Mouse (Mus musculus): ENCODE measurements at regions not wholly inside any gene's neighbourhood (a gene's known extent, or its start where the extent isn't known, plus 50 kb on each side); places are given as distances from the start of the nearest gene placed in this dataset.

DNA sequence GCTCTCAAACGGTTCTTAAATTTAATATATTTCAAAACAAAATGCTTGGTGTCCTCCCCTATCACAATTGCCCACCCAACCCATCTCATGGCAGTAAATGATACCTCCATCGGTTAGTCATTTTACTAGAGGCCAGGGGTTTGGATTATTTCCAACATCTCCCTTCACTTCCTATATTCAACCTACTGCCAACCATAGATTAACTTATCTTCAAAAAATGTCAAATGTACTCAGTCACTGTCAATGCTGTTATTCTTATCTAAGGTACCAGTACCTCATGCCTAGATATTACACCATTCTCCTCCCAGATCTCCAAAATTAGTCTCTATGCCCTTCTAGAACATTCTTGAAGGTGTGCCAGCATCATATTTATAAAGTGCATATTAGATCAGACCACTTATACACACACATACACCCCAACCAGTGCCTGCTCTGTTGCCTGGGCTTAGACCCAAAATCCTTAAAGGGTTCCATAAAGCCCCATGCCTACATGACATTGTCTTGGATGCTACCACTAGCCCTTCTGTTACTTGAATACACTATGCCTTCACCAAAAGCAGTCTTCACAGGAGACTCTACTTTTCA, 183.4 kb upstream of the Cadm1 start:
- no peak for DNase-seq (ENCODE audit: low spot score in 2 of 2)

GRCm38 (mm10) chr9:47350301-47350700, 179.7 kb upstream of the Cadm1 start:
- DNase-seq (ENCODE audit: low spot score in 2 of 2): no peak

DNA sequence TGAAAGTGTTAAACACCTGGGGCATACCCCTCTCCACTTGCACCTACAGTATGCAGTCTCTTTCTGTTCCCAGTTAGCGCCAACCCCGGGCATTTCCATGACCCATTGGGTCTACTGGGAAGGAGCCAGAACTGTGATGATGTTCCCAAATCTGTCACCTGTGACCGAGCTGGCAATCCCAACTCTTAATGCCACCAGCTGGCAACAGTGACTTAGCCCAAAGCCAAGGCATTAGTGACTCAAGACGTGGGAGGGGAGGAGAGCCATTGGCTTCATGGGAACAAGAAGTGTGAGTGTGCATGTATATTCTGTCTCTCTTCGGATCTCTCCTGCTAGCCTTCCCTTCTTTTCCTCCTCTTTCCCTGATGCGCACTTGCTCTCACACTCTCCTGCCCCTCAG, 178.9 kb upstream of the Cadm1 start:
- peak in 1 of 2 experiments; percentile 22 for DNase-seq (ENCODE audit: low spot score in 2 of 2)

DNA sequence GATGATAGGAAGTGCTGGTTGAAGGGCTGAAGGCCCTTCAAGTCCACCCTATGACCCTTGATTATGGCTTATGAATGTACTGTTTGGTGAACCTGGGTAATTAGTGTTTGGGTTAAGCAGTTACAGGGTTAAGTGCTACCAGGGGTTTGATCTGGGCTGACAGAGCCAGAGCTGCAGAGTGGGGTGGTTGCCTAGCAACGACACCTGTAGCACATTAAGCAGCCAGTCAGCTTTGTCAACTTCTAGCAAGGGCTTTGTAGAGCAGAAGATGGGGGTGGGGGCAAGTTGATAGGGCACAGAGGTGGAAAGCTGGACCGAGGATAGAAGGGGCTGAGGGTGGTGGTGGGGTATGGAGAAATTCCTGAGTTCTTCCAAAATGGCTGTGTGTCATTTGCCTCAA, 177.0 kb upstream of the Cadm1 start:
- DNase-seq (ENCODE audit: low spot score in 2 of 2): no peak

- no peak for DNase-seq (ENCODE audit: low spot score in 2 of 2)
Measured at GRCm38 (mm10) chr9:47353972-47354371, 176.0 kb upstream of the Cadm1 start.

GRCm38 (mm10) chr9:47354423-47354822, 175.6 kb upstream of the Cadm1 start:
- DNase-seq (ENCODE audit: low spot score in 2 of 2): no peak

DNA sequence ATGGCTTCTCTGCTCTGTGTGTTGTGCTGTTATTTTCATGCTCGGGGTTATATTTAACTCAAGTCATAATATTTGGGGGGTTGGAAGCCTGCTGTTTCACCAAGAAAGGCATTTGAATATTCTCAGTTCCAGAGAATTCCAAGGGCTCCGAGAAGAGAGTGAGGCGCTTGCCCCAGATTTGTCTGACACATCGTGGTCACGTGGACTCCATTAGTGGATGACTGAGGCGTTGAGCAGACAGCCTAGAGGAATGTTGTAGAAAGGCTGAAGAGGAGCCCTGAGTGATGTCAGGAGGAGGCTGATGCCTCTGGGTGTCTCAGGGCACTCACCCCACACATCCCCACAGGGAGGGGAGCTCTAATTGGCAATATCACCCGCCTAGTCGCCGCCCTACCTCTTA, 175.1 kb upstream of the Cadm1 start:
- no peak for DNase-seq (ENCODE audit: low spot score in 2 of 2)

- DNase-seq (ENCODE audit: low spot score in 2 of 2): peak in 1 of 2 experiments; percentile 44
Measured at GRCm38 (mm10) chr9:47357756-47358399, 172.1 kb upstream of the Cadm1 start.

- no peak for DNase-seq (ENCODE audit: low spot score in 2 of 2)
Measured at GRCm38 (mm10) chr9:47358400-47358767, 171.6 kb upstream of the Cadm1 start.

- no peak for DNase-seq (ENCODE audit: low spot score in 2 of 2)
Measured at GRCm38 (mm10) chr9:47363086-47363485, 166.9 kb upstream of the Cadm1 start.

DNA sequence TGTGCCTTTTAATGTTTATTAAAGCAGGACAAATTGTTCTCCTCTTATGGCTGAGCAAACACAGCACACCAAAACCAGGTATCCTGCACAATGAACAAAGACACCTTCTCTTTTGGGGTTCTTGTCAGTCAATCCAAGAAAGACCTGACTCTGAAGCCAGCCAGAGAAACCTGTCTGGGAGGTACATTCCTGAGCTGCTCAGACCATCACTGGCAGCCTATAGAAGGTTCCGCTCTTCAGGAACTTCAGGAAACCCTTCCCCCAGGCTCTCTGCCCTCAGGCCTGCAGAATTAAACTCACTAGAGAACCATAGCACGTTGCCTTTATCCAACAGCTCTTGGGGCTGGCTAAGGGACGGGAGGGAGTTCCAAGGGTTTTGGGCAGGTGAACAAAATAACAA, 165.2 kb upstream of the Cadm1 start:
- DNase-seq (ENCODE audit: low spot score in 2 of 2): no peak

DNA sequence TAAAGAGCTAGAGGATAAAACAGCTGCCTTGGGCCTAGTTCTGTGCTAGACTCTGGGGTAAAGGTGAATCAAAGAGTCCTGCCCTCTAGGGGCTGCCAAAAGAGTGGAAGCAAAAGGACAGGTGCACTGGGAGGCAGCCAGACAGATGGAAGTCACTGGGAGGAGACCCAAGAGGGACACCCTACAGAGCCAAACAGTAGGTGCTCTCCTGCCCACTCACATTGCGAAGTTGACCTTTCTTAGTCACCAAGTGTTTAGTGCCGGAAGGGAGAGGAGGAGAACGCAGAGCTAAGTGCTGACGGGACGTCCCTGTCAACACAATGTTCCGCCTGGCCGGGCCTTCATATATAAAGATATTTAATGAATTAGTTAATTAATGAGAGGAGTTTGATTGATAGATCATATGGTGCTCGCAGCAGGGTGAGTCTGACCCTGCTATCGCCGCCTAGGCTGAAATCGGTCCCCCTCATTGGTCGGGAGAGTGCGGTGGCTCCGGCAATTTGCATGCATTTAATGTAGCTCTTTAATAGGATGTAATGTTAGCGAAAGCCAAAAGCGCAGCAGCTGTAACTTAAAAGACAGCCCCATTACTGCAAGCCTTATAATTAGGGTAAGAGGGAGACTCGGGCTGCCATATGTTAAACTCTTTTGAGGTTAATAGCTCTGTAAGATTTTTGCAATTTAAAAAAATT, 162.6 kb upstream of the Cadm1 start:
- no peak for DNase-seq (ENCODE audit: low spot score in 2 of 2)

DNA sequence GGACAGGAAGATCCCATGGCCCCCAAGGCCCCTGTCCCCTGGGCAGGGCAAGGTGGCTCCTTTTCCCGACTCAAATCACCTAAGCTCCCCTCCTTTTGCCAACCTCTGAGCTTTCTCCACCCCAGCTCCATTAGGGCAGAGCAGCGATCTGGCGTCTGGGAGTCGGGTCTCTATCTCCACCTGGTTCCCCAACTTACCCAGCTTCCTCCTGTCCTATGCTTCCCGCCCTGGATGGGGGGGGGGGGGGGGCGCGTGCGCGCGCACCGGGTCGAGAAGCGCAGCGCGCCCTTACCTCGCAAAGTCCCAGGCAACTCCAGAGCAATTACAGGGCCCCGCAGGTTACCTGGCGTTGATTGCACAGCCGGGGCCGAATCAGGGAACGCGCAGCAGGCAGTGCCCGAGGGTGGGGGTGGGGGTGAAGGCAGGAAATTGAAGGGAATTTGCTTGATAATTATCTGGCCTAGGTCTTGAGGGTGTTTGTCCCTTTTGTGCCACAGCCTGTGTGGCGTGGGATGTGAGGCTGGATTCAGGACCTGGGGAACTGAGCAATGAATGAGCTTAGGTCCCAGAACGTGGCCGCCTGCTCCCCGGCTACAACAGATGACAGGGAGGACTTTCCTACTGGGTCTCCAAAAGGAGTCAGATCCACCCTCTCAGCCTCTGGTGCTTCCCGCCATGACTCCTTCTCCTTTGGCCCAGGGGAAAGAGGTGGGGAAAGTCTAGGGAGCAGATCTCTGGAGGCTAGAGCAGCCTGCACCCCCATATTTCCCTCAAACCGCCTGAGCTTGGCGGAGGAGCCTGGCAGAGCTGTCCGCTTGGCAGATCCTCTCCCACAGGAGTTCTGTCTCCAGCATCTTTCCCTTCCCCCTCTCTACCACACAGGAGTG, 161.7 kb upstream of the Cadm1 start:
- no peak for DNase-seq (ENCODE audit: low spot score in 2 of 2)

GRCm38 (mm10) chr9:47372296-47372695, 157.7 kb upstream of the Cadm1 start:
- DNase-seq (ENCODE audit: low spot score in 2 of 2): no peak

DNA sequence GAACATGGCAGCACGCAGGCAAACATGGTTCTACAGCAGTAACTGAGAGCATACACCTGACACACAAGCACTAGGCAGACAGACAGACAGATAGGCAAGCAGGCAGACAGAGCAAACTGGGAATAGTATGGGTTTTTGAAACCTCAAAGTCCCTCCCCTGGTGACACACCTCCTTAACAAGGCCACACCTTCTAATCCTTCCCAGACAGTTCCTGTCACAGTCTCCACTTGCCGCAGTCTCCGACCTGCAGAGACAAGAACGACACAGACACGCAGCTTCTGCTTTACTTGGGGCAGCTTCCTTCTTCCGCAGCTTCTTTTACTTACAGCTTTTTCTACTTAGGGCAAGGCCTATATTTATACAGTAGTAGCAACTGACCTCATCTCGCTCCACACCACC, 155.9 kb upstream of the Cadm1 start:
- DNase-seq (ENCODE audit: low spot score in 2 of 2): no peak

- DNase-seq (ENCODE audit: low spot score in 2 of 2): no peak
Measured at GRCm38 (mm10) chr9:47376645-47377044, 153.3 kb upstream of the Cadm1 start.

DNA sequence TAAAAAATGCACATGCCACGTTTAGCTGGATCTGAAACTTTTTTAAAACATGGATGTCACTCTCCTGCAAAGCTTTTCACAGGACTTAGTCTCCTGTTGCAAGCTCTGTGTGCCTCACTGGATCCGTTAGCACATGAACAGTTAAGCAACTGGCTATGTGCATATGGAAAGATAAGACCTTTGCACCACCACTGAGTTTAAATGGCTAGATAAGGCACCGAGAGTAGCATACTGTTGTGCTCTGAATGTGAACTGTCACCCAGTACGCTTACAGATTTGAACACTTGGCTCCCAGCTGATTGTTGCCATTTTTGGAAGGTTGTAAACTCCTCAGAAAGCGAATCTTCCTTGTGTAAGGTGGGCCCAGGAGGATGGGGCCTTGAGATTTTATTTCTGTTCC, 151.4 kb upstream of the Cadm1 start:
- no peak for DNase-seq (ENCODE audit: low spot score in 2 of 2)

- no peak for DNase-seq (ENCODE audit: low spot score in 2 of 2)
Measured at GRCm38 (mm10) chr9:47380361-47380760, 149.6 kb upstream of the Cadm1 start.

- no peak for DNase-seq (ENCODE audit: low spot score in 2 of 2)
Measured at GRCm38 (mm10) chr9:47384185-47384854, 145.7 kb upstream of the Cadm1 start.

DNA sequence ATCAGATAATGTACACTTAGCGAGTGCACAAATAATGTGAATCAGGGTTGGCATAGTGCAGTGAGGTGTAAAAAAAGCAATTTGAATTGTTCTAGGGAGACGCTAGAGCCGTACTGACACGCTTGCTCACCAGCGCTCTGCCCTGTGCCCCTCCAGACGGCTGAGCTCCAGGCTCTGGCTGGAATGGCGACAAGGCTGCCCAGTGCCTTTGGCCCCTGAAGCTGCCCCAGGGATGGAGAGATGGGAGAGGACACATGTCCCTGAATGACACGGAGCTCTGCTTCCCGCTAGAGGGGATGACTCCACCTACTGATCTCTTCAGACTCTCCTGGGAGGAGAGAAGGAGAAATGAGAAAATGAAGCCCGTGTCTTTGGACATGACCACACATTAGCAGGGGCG, 143.3 kb upstream of the Cadm1 start:
- no peak for DNase-seq (ENCODE audit: low spot score in 2 of 2)

DNA sequence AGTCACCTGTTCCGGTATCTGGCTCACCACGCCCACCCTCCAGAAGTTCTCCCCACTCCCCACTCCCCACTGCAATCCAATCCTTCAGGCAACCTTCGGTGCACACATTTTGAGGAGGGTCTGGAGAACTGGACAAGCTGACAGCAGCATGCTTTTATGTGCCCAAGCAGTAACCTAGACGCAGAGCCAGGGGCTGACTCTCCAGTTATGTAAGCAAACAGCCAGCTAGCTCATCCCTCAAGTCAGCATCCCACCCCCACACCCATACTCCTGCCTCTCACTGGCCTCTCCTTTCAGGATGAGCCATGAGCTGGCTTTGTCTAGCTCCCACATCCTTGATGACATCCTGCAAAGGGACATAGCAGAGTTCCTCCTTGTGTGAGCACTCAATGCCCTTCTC, 142.8 kb upstream of the Cadm1 start:
- no peak for DNase-seq (ENCODE audit: low spot score in 2 of 2)
